Mouse (Mus musculus): ENCODE measurements around the gene Pdlim5. TPM values are rescaled to one million over a fixed set of nuclear protein-coding genes. Genes with fewer than 3 reads are reported as not detected.
A peak's percentile ranks its signal among the peaks of the same experiment; 100 is the strongest.
"Not testable (repeated sequence)": the region's sequence is repeated elsewhere in the genome, so short reads cannot be mapped to it uniquely, and the experiment has no call there.

Gene Pdlim5
- total RNA-seq (2021), result 100 to 1,000 TPM; 560 to 651 TPM
- long read RNA-seq, experiment 1, partial matches to known transcripts, result 18 of 337 reads
- long read RNA-seq, experiment 1, other reads (novel, unspliced or antisense), result 319 of 337 reads
- long read RNA-seq, experiment 2, partial matches to known transcripts, result 33 of 408 reads
- long read RNA-seq, experiment 2, other reads (novel, unspliced or antisense), result 375 of 408 reads

DNA sequence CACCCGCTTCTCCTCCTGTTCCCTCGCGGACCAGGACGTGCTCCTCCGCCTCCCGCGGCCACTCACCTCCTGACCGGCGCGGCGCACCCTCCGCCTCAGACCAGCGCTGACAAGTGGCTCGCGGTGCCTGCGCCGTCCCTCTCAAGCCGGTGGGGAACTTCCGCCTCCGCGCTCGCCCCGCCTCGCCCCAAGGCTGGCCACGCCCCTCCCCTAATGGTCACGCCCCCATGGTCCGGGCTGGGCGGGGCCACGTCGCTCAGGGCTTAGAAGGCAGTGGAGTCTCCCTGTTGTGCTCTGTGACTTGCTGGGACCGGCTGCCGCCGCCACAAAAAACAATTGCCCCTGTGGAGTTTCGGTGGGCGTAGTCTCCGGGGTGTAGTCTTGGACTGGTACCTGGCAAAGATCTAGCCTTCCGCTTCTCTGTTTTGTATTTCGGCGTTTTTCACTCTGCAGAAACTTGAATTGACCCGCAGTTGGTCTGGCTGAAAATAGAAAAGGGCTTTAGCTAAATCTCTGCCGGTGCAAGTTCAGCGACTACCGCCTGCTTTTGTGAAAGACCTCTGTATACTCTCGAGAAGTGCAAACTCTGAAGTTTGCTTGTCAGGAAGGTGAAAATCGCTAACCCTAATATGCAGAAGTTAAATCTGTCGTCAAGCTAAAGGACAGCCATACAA, at the start of gene Pdlim5:
TSS of gene Pdlim5 (minus strand) at position 177 of the 674 bp plus-strand sequence.
- peak; percentile 96 for DNase-seq

DNA sequence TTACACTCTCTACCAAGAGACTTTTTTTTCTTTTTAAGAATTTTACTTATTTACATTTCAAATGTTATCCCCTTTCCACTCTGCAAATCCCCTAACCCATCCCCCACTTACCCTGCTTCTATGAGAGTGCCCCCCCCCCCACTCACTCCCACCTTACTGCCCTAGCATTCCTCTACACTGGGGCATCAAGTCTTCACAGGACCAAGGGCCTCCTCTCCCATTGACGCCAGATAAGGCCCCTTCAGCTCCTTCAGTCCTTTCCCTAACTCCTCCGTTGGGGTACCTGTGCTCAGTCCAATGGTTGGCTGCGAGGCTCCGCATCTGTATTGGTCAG, 48.2 kb upstream of the Pdlim5 start:
- DNase-seq, result no peak

DNA sequence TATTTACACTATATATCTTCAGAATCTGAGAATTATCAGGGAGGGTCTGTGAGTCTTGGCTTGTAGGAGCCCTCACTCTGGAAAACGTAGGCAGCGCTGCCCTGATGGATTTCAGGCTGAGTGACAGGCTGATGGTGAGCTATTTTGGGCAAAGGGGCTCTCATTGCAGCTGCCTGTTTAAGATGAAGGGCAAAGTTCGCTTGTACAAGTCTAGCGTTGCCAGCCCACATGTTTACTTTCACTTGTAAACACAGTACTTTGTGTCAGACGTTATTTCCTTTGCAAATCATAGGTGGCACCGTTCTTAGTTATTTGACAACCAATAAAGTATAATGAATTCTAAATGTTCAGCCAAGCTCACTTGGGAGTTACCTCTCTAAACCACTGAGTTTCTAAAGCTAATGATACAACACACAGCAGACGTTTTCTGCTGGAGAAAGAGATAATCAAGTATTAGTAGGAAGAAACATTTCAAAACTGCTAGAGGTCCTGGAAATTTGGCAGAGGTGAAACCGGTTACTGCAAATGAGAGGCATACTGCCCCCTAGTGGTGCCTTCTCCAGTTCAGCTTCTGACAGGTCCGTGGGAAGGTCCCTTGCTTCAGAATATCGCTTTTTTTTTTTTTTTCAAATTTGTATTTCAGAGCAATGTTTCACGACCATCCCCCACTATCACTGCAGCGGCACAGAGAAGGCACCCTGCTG, 47.7 kb upstream of the Pdlim5 start:
- peak; percentile 79 for DNase-seq

DNA sequence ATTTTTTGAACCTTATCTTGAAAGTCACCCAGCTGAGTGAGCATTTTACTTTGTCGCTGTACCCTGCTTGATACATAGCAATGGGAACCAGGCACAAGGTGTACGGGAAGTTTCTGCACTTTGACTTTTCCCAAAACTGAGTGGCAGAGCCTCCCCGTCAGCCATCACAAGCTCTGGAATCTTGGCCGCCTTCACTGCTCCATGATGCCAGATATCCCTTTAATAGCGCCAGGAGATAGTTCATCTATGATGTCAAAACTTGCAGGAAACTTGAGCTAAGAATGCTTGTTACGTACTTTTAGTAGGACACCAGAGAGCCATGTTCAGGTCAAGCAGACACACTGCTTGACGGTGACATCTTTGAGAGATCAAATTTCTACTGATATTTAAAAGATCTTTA, 46.7 kb upstream of the Pdlim5 start:
- peak; percentile 72 for DNase-seq

DNA sequence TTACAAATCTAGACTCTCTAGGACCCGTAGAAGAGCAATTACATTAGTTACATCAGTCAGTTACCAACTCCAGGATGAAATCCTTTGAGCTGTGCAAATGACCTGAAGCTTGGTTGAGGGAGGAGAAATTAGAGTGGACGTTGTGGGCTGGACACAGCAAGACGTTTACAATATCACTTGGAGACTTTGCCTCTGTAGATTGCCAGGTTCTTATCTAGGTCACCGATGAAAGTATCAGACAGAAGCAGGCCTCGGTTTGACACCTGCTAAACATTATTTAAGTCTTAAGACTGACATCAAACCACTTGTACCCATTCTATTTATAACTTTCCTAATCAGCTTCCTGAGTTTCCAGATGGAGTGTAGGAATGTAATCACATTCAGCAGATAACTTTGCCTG, 45.6 kb upstream of the Pdlim5 start:
- no peak for DNase-seq

DNA sequence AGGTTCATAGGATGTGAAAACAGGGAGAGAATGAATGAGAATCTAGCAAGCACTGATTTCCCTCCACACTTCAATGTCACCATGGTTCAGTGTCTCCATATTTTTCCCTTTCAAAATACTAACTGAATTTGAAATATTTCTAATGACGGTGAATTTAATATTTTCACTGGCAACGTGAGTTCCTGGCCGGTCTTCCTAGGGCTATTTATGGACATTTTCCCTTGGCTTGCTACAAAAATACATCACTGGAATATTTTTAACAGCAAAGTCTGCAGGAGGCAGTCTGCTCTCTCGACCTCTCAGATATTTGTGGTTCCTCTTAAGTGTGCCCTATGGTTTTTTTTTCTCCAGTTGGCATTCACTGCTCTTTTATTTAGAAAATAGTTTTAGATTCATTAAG, 44.7 kb upstream of the Pdlim5 start:
- no peak for DNase-seq

DNA sequence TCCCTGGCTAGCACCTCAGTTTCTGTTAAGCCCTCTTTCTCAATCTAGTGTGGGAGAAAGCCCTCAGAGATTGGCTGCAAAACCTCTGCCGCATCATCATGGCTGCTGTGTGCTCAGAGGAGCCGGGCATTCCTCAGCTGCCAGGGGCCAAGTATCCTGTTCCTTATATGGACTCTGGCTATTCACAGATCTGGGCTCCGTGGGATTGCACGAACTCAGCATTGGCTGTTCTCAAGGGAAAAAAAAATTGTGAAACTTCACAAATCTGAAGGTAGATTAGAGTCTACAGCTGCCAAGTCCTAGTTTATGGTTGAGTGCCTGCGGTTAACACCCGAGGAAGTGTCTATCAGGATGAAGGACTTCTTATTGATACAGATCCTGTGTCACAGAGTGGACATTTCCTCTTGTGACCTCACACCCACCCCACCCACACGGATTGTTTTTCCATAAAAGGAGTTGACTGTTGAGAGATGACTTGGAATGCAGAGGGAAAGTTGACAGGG, 44.1 kb upstream of the Pdlim5 start:
- DNase-seq, result peak; percentile 63

DNA sequence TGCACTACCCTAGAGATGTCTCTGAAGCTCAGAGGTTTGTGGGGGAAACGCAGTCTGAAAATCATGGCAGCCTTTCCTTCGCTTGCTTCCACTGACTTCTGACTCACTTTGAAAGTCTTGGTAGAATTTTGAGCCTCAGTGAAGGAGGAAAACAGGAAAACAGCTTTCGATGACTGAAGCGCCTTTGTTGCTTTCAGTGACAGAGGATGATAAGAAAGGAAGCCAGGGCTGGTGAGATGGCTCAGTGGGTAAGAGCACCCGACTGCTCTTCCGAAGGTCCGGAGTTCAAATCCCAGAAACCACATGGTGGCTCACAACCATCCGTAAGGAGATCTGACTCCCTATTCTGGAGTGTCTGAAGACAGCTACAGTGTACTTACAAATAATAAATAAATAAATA, 43.1 kb upstream of the Pdlim5 start:
- DNase-seq, result not testable (repeated sequence)

DNA sequence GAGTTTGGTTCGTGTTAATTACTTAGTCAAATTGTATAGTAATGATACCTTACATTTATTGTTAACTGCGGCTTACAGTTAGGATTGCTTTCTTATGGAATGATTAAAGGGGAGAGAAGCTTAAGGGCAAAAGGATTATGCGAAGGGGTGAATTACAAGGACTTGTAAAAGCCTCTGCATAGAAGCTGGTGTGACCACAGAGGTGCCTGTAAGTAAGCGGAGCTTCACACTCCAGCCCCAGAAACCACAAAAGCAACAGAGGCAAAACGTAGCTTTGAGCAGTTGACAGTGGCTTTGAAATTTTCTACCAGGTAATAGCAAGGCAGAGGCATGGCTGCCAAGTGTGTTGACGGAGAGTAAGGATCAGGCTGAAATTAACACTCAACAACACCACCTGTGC, 41.3 kb upstream of the Pdlim5 start:
- no peak for DNase-seq

DNA sequence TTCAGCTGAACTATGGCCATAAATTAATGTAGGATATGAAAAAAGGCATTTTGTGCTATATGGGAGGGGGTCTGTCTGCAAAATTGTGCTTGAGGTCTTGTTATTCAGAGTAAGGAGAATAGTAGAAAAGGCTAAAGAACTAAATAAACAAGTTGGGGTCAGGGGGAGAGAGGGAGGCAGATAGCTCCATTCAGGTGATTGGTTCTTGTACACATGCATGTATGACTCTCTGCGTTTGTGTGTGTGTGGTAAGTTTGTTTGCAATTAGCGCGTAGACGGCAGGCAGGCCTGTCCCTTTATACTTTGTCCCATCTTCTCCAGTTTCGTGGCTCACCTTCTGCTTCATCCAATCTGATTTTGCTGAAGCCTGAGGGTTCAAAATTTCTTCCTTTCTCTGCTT, 40.7 kb upstream of the Pdlim5 start:
- DNase-seq, result no peak

DNA sequence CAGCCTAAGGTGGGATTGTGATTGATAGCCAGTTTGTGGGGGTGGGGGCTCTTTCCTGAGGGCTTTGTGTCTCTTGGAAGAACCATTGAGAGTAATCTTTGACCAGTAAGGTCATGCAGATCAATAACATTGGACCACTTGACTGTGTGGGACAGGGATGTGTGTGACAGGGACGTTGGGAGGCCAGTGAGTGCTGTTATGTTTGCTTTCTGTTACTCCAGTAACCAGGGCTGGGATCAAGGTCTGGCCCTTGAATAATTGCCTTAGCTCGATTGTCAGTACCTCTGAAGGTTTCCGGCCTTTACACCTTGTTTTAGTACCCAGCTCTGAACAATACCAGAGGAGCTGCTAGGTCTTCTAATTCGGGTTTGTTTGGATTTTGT, 39.3 kb upstream of the Pdlim5 start:
- no peak for DNase-seq

DNA sequence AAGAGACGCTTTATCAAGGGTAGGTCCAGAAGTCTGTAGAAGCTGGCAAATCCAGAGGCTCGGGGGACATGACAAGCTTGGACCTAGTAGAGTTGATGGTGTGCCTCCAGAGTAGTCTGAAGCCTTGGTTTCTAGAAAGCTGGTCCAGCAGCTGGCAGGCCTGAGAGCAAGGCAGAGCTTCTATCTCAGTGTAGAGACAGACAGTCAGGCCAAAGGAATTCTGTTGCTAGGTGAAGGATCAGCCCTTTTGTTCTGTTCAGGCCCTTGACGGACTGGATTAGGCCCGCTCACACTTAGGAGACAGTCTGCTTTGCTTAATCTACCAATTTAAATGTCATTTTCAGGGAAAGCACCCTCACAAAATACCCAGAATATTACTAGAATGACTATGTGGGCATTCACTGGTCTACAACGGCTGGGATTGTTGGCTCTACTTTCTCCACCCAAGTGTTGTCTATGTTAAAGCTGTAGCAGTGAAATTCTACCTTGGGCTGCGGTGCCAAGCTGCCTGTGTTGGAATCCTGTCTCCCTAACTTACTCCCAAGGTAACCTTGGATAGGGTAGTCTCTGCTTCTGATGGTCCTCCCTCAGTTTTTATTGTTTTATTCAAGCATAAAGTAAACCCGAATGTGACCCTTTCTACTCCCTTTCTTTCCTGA, 38.8 kb upstream of the Pdlim5 start:
- DNase-seq, result no peak

DNA sequence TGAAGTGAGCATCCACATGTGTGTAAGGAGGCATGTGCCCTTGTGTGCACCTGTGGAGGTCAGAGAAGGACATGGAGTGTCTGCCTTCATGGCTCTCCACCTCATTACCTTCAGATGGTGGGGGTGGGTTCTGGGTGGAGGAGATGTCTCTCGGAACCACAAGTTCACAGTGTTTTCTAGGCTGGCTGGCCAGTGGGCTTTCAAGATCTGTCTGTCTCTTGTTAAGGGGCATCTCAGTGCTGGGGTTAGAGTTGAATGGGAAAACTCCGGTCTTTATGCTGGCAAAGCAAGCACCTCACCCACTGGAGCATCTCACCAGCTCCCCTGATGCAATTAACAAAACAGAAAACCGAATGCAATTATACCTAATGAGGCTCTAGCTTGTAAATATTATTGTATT, 36.0 kb upstream of the Pdlim5 start:
- DNase-seq, result no peak

DNA sequence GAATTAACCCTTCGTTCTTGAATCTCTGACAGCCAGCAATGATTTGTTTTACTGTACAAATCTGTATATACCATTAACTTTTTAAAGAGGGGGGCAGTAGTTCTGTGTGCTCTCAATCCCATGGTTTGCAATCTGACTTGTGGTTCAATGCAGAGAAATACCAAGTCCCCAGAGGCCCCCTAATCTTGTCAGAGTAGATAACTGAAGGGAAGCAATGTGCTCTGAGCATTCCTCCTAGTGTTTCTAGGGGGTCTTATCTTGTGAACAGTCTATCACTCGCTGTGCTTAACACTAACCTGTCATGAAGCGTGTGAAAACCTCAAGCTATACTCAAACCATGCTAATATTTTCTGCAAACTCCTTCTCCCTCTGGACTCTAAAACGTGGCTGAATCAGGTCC, 34.6 kb upstream of the Pdlim5 start:
- no peak for DNase-seq

DNA sequence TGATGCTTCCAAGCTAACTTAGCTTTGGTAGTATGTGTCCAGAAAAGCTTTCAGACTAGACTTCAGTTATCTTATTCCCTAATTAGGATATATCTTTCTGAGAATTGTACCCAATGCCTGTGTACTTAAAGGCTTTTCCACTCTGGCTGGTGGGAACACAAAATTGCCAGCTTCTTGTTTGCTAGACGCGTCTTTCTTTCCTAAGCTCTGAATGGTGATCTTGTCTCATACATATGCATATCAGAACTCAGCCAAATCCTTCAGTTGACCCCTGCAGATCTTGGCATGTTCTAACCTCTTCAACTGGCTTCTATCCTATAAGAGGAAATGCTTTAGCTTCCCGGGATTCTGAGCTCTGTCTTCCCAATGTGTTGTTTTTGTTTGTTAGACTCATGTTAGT, 31.3 kb upstream of the Pdlim5 start:
- no peak for DNase-seq

DNA sequence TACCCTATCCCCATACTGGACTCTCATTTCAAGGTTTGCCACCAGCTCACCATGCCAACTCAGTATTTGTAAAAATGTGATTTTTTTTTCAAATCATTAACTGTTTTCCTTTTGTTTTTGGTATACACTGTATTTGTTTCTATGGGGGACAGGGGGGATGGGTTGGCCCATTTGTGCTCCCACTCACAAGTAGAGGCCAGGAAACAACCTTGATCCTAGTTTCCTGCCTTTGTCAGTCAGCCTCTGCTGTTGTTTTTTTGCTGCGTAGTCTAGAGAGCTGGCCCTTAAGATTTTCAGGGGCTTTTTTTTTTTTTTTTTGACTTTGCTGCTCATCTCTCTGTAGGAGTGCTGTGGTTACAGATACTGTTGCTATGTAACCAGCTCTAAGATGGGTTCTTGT, 28.6 kb upstream of the Pdlim5 start:
- DNase-seq, result no peak

DNA sequence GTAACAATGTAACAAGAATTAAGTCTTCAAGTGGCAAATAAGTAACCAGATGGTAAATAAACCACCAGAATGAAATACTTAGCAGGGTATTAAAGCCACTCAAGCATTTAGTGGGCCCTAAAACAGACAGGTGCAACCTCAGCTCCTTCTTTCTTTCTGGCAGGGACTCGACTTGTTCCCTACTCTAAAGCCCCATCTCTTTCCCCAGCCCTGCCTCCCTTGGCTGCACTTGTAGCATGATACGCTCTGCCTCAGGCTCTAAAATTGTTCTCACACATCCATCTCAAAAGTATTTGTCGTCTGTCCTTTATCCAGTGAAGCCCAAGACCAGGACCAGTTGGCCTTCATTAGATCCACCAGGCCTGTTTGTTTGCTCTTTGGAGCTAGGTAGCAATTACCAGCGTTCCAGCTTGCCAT, 28.0 kb upstream of the Pdlim5 start:
- peak; percentile 21 for DNase-seq

DNA sequence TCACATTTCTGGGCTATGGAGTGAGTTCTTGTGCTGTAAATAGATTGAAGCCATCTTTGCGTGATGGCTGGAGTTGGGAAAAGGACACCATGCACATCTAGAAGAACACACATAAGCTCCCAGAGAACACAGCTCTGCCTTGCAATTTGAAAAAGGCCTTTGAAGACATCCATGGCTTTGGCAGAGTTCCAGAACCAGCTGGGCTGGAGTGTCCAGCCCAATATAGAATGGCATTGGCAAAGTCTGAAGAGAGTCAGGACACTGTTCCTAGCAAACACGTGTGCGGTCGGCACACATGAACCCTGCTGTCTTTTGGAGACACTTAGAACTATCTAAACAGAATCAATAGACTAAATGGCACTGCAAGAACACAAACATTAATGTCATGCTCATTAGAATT, 26.7 kb upstream of the Pdlim5 start:
- DNase-seq, result peak; percentile 41

DNA sequence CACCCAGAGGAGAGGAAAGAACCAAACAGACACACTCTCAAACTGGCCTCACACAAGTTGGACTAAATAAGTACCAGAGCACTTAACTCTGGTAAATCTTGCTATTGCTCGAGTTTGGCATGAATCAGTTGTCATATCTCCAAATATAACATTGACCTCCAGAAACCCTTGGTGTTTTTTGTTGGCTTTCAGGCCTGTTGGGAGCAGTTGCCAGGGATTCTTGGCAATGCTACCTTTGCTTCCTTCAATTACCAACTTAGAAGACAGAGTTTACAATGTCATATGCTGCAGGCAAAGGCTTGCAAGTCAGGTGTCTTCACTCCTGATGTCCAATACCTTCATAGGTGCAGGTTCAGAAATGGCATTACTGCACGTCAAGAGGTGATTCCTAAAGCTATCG, 26.0 kb upstream of the Pdlim5 start:
- peak; percentile 34 for DNase-seq

DNA sequence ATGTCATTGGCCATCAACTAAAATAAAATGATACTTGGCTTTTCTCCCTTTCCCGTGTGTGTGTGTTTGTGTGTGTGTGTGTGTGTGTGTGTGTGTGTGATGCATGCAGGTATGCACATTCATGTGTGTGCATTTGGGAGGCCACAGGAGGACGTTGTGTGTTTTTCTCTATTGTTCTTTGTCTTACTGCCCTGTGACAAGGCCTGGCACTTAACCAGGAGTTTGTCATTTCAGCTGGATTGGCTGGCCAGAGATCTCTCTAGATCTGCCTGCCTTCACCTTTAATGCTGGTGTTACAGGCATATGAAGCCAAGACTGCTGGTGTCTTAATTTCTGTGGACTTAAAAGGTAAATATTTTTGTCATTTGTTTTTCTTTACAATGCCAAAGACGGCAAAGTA, 22.5 kb upstream of the Pdlim5 start:
- no peak for DNase-seq

DNA sequence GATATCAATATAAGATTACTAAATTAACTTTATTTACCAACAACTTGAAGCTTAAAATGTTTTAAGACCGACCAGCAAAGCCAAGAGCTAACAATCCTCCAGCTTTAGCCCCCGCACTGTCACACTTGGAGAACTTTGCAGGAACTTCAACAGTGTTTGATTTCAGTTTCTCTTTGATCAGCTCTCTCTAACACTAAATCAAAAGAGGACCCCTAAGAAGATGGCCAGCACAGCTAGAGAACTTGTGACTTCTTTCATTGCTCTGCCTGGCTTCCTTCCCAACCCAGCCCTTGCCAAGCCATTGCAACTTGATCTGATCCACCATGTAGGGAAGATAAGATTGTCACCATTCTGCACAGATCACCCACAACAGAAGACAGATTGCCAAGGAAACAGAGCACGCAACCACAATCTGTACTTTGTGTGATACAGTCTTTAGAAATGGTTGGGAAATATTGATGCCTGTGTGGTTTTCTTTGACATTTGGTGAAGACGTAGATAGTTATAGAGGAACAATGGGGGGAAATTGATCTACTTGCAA, 17.9 kb upstream of the Pdlim5 start:
- DNase-seq, result no peak

DNA sequence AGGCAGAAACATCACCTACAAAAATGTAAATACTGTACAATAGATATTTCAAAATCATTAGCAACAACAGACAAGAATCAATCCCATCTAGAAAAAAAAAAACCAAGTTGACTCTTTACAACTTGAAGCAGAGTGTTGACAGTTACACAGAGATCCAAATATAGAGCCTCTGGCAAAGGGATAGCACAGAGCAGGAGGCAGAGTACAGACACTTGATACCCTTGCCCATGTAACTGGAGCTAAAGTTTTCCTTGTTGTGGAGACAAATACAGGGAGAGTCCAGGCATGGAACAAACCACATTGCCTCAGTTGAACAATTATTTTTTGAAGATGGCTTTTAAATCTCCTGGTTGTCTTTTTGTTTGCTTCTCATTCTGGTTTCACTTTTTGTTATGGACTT, 15.4 kb upstream of the Pdlim5 start:
- no peak for DNase-seq

Measured in gastrocnemius, postnatal 25 days (tissue).